Mouse (Mus musculus): Measurements from ENCODE around the gene E2f6. TPM values are rescaled to one million over a fixed set of nuclear protein-coding genes. Genes with fewer than 3 reads are reported as not detected.
A peak's percentile ranks its signal among the peaks of the same experiment; 100 is the strongest.

The E2f6 gene
- polyA plus RNA-seq, 1 experiment from 2014 or later, result 63.4 TPM

DNA sequence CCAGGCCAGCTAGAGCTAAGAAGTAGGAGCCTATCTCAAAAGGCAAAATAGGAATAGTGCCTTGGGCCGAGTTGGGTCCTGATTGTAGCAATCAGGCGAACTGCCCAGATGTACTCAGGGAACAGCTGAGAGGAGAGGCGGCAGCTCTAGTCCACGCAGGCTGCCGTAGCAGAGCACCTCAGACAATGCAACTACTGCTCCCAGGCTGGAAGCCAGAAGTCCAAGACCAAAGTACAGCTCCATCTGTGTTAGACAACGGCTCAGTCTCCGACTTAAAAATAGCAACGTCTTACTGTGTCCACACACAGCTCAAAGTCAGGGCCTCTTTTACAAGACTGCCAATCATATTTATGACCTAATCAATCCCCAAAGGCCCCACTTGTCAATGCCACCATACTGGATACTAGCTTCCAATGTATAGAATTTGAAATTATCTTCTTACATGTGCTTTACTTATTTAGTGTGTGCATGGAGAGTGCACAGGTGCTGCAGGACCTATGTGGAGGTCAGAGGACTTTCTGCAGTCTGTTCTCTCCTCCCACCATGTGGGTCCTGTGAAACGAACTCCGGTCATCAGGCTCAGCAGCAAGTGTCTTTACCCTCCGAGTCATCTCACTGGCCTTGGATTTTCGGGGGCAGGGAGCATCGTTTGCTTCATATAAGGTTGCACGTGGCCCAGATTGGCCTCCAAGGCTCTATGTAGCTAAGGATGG, 29.6 kb upstream of the E2f6 start:
- Histone ChIP-seq H3K4me3 (no peak overlapping the region), H3K27ac (peak overlapping the region; percentile 10; the same call in 1 of the 2 replicates), H3K27me3 (ENCODE audit: insufficient read depth, poor library complexity, severe bottlenecking) (no peaks in the 10 kb centered on the region), H3K36me3 (no peaks in the 10 kb centered on the region), H3K9me3 (no peaks in the 10 kb centered on the region), H3K4me1 (peaks cover 13% of the 10 kb centered on the region)
- WGBS, result 77% methylated on average over 14 of the region's 14 CpGs
- no peak for DNase-seq (ENCODE audit: low spot score)

GRCm38 (mm10) chr12:16788600-16788999, 22.2 kb upstream of the E2f6 start:
- H3K4me3 ChIP-seq, result no peak overlapping the region
- no peaks in the 10 kb centered on the region for H3K36me3 ChIP-seq
- no peak overlapping the region for H3K27ac ChIP-seq
- no peaks in the 10 kb centered on the region for H3K9me3 ChIP-seq
- 49% methylated on average over 2 of the region's 2 CpGs for WGBS
- peaks cover 21% of the 10 kb centered on the region for H3K4me1 ChIP-seq
- no peak for DNase-seq (ENCODE audit: low spot score)
- H3K27me3 ChIP-seq (ENCODE audit: insufficient read depth, poor library complexity, severe bottlenecking), result no peaks in the 10 kb centered on the region

- WGBS, result 50% methylated on average over 1 of the region's 1 CpGs
- DNase-seq (ENCODE audit: low spot score), result no peak
- H3K4me1 ChIP-seq, result peaks cover 21% of the 10 kb centered on the region
- H3K27me3 ChIP-seq (ENCODE audit: insufficient read depth, poor library complexity, severe bottlenecking), result no peaks in the 10 kb centered on the region
- no peak overlapping the region for H3K27ac ChIP-seq
- no peaks in the 10 kb centered on the region for H3K36me3 ChIP-seq
- no peaks in the 10 kb centered on the region for H3K9me3 ChIP-seq
- no peak overlapping the region for H3K4me3 ChIP-seq
Measured at GRCm38 (mm10) chr12:16789199-16789598, 21.6 kb upstream of the E2f6 start.

GRCm38 (mm10) chr12:16789756-16790155, 21.0 kb upstream of the E2f6 start:
- Histone ChIP-seq H3K4me1 (peaks cover 25% of the 10 kb centered on the region), H3K4me3 (no peak overlapping the region), H3K36me3 (no peaks in the 10 kb centered on the region), H3K9me3 (no peaks in the 10 kb centered on the region), H3K27me3 (ENCODE audit: insufficient read depth, poor library complexity, severe bottlenecking) (no peaks in the 10 kb centered on the region), H3K27ac (peak overlapping the region; percentile 24; the same call in 1 of the 2 replicates)
- DNase-seq (ENCODE audit: low spot score), result no peak
- WGBS, result 9% methylated on average over 4 of the region's 4 CpGs

DNA sequence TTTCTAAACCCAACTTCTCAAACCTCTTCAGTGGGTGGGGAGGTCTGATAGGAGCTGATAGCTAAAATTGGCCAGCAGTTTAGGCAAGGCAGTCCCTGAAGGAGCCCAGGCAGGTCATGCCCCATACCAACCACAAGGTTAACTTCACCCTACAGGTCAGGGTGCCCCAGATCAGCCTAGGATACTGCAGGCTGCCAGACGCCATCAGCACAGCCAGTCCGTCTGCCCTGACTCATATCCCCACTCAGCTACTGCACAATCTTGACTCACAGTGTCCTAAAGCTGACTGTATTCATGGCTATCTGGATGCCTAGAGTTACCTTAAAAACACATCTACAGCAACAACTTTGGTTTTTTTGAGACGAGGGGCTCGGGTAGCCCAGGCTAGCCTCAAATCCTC, 20.3 kb upstream of the E2f6 start:
- Histone ChIP-seq H3K4me1 (peaks cover 25% of the 10 kb centered on the region), H3K36me3 (no peaks in the 10 kb centered on the region), H3K4me3 (no peak overlapping the region), H3K27me3 (ENCODE audit: insufficient read depth, poor library complexity, severe bottlenecking) (no peaks in the 10 kb centered on the region), H3K27ac (no peak overlapping the region), H3K9me3 (no peaks in the 10 kb centered on the region)
- WGBS, result 46% methylated on average over 4 of the region's 4 CpGs
- DNase-seq (ENCODE audit: low spot score), result no peak

DNA sequence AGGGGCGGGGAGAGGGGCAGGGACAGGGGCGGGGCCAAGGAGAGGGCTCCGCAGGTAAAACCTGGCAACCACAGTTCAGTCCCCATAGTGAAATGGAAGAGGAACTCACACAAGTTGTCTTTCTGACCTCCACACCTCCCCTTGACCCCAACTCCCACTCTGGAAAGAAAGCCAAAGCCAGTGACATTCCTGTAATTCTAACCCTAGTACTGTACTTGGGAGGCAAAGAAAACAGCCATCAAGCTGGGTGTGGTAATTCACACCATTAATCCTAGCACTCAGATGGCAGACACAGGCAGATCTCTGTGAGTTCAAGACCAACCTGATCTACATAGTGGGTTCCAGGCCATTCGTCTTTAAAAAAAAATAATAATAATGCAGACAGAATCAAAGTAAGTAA, 17.4 kb upstream of the E2f6 start:
- H3K4me3 ChIP-seq, result no peak overlapping the region
- 78% methylated on average over 4 of the region's 4 CpGs for WGBS
- no peaks in the 10 kb centered on the region for H3K9me3 ChIP-seq
- DNase-seq (ENCODE audit: low spot score), result no peak
- no peaks in the 10 kb centered on the region for H3K36me3 ChIP-seq
- peaks cover 20% of the 10 kb centered on the region for H3K4me1 ChIP-seq
- H3K27me3 ChIP-seq (ENCODE audit: insufficient read depth, poor library complexity, severe bottlenecking), result no peaks in the 10 kb centered on the region
- H3K27ac ChIP-seq, result no peak overlapping the region

- H3K4me3 ChIP-seq, result no peak overlapping the region
- DNase-seq (ENCODE audit: low spot score), result no peak
- 79% methylated on average over 3 of the region's 3 CpGs for WGBS
- H3K27ac ChIP-seq, result no peak overlapping the region
- no peaks in the 10 kb centered on the region for H3K27me3 ChIP-seq (ENCODE audit: insufficient read depth, poor library complexity, severe bottlenecking)
- H3K36me3 ChIP-seq, result no peaks in the 10 kb centered on the region
- H3K4me1 ChIP-seq, result peaks cover 26% of the 10 kb centered on the region
- H3K9me3 ChIP-seq, result no peaks in the 10 kb centered on the region
Measured at GRCm38 (mm10) chr12:16795781-16796180, 15.0 kb upstream of the E2f6 start.

GRCm38 (mm10) chr12:16798894-16799293, 11.9 kb upstream of the E2f6 start:
- 0 out of 2 replicates have a peak, but pooled peaks cover 3% of the 10 kb centered on the region for H3K27me3 ChIP-seq (ENCODE audit: insufficient read depth, poor library complexity, severe bottlenecking)
- H3K27ac ChIP-seq, result no peak overlapping the region
- DNase-seq (ENCODE audit: low spot score), result no peak
- no peaks in the 10 kb centered on the region for H3K9me3 ChIP-seq
- 0 out of 2 replicates have a peak overlapping the region, but pooled peaks have one; percentile 5 for H3K4me3 ChIP-seq
- no peaks in the 10 kb centered on the region for H3K36me3 ChIP-seq
- peaks cover 32% of the 10 kb centered on the region for H3K4me1 ChIP-seq
- WGBS, result 50% methylated on average over 3 of the region's 3 CpGs

- Histone ChIP-seq H3K9me3 (no peaks in the 10 kb centered on the region), H3K4me3 (peak overlapping the region; percentile 86), H3K4me1 (peaks cover 27% of the 10 kb centered on the region), H3K27ac (peak overlapping the region; percentile 89), H3K27me3 (ENCODE audit: insufficient read depth, poor library complexity, severe bottlenecking) (0 out of 2 replicates have a peak, but pooled peaks cover 3% of the 10 kb centered on the region), H3K36me3 (no peaks in the 10 kb centered on the region)
- no peak for DNase-seq (ENCODE audit: low spot score)
- WGBS, result 12% methylated on average over 3 of the region's 6 CpGs
Measured at GRCm38 (mm10) chr12:16799928-16800258, 10.9 kb upstream of the E2f6 start.

DNA sequence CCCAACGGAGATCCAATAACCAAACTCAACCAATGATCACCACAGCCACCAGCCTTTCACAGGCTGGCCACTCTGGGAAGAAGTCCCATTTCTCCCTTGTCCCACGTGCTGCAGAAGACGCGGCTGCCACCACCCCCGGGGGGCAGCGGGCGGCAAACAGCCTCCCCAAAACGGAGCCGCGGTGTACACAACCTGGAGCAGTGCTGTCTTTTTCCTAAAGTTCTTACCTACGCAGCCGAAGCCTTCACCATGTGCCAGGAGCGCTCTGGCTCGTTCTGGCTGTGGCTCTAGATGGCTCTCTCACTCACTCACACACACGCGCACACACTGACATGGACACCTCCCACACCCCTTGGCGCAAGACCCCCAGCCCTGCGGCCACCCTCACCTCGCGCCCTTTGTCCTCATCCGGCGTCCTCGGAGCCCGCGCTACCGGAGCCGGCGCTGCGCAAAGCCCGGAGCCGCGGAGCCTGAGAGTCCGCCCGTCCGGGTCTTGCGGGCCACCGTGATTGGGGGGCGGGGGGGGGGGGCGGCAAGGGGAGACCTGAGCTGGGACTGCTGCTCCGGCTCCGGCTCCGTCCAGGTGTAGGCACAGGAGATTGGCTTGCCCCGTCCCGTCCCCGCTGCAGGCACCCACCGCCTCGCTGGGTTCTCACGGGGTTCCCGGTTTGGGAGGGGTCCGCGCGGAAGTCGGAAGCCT, 10.4 kb upstream of the E2f6 start, which contains the start of gene Greb1:
Gene Greb1, minus strand, starts transcription at position 628 of the 700 bp plus-strand sequence.
- Histone ChIP-seq H3K9me3 (no peaks in the 10 kb centered on the region), H3K4me3 (peak within 1 kb of the TSS; percentile 86), H3K36me3 (no peaks in the 10 kb centered on the region), H3K27ac (peak within 1 kb of the TSS; percentile 89), H3K27me3 (ENCODE audit: insufficient read depth, poor library complexity, severe bottlenecking) (0 out of 2 replicates have a peak, but pooled peaks cover 3% of the 10 kb centered on the region), H3K4me1 (peaks cover 27% of the 10 kb centered on the region)
- DNase-seq (ENCODE audit: low spot score), result peak; percentile 83
- under 1% methylated on average over 51 of the region's 53 CpGs for WGBS

DNA sequence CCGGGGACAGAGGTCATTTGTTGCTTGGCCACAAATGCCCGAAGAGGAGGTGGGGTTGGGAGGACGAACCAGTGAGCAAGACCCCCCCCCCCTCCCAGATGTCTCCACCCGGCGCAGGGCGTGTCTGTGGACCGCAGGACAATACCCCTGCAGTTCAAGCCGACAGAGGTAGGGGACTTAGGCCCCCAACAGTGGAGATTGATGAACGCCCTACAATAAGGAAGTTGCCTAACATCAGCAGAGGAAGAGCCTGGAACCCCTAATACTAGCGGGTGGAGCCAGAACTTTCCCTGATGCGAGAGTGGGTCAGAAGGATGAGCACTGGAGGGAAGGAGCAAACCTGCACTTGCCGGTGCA, 9.8 kb upstream of the E2f6 start:
- no peak for DNase-seq (ENCODE audit: low spot score)
- H3K27ac ChIP-seq, result peak overlapping the region; percentile 89
- H3K9me3 ChIP-seq, result no peaks in the 10 kb centered on the region
- H3K36me3 ChIP-seq, result no peaks in the 10 kb centered on the region
- 1% methylated on average over 12 of the region's 12 CpGs for WGBS
- H3K4me3 ChIP-seq, result peak overlapping the region; percentile 86
- H3K27me3 ChIP-seq (ENCODE audit: insufficient read depth, poor library complexity, severe bottlenecking), result peaks cover 6% of the 10 kb centered on the region
- peaks cover 27% of the 10 kb centered on the region for H3K4me1 ChIP-seq

- no peak overlapping the region for H3K27ac ChIP-seq
- H3K27me3 ChIP-seq (ENCODE audit: insufficient read depth, poor library complexity, severe bottlenecking), result peaks cover 27% of the 10 kb centered on the region
- H3K36me3 ChIP-seq, result no peaks in the 10 kb centered on the region
- 38% methylated on average over 5 of the region's 5 CpGs for WGBS
- no peaks in the 10 kb centered on the region for H3K9me3 ChIP-seq
- no peak overlapping the region for H3K4me3 ChIP-seq
- no peak for DNase-seq (ENCODE audit: low spot score)
- peaks cover 27% of the 10 kb centered on the region for H3K4me1 ChIP-seq
Measured at GRCm38 (mm10) chr12:16803237-16803955, 7.4 kb upstream of the E2f6 start.

DNA sequence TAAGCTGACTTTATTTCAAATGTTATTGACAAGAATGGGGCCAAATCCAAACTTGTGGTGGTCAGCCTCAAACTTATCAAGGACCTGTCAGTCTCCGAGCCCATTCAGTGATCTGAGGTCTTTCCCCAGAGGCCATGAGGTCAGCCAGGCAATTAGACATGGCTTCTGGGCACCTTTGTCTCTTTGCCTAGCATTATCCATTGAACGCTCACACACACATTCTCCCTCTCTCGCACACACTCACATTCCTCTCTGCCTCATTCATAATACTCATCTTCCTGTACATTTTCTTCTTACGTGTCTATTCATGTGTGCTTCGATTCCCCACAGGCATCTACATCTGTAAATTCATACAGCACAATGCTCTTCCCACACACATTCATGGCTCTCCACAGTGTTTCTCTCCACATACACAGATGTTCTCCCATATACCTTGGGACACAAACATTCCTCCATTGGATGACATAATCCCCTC, 6.8 kb upstream of the E2f6 start:
- no peak for DNase-seq (ENCODE audit: low spot score)
- Histone ChIP-seq H3K4me3 (no peak overlapping the region), H3K9me3 (no peaks in the 10 kb centered on the region), H3K4me1 (peaks cover 24% of the 10 kb centered on the region), H3K27ac (no peak overlapping the region), H3K36me3 (no peaks in the 10 kb centered on the region), H3K27me3 (ENCODE audit: insufficient read depth, poor library complexity, severe bottlenecking) (peaks cover 33% of the 10 kb centered on the region)
- 58% methylated on average over 5 of the region's 5 CpGs for WGBS
